Mouse (Mus musculus): ENCODE measurements around the gene Tmc7. TPM values are rescaled to one million over a fixed set of nuclear protein-coding genes. Genes with fewer than 3 reads are reported as not detected.

Tmc7 gene
- total RNA-seq, 2 experiments from 2014 or later, result not detected

Other genes with a start within 250 kb of the Tmc7 start
- not detected in 2 replicates for gene Syt17, start 136.5 kb downstream of the Tmc7 start, total RNA-seq (2014; fragmentation: Nextera tagmentation)
- gene Syt17, start 136.5 kb downstream of the Tmc7 start, total RNA-seq (2017), result not detected in 2 replicates
- 0.33 and 1.3 TPM in 2 replicates for gene Itpripl2, start 92.8 kb downstream of the Tmc7 start, total RNA-seq (2014; fragmentation: Nextera tagmentation)
- 1.8 and 3.3 TPM in 2 replicates for gene Itpripl2, start 92.8 kb downstream of the Tmc7 start, total RNA-seq (2017)
- gene Coq7, start 51.4 kb downstream of the Tmc7 start, total RNA-seq (2014; fragmentation: Nextera tagmentation), result 31.1 and 61.7 TPM in 2 replicates
- 40.3 and 69.8 TPM in 2 replicates for gene Coq7, start 51.4 kb downstream of the Tmc7 start, total RNA-seq (2017)
- gene Tmc5, start 12.6 kb upstream of the Tmc7 start, total RNA-seq (2014; fragmentation: Nextera tagmentation), result not detected in 2 replicates
- not detected in 2 replicates for gene Tmc5, start 12.6 kb upstream of the Tmc7 start, total RNA-seq (2017)
- gene Gde1, start 121.0 kb upstream of the Tmc7 start, total RNA-seq (2014; fragmentation: Nextera tagmentation), result 30.4 and 54.3 TPM in 2 replicates
- 24.3 and 28.3 TPM in 2 replicates for gene Gde1, start 121.0 kb upstream of the Tmc7 start, total RNA-seq (2017)
- gene Ccp110, start 127.8 kb upstream of the Tmc7 start, total RNA-seq (2014; fragmentation: Nextera tagmentation), result 21.4 and 49.6 TPM in 2 replicates
- gene Ccp110, start 127.8 kb upstream of the Tmc7 start, total RNA-seq (2017), result 27.0 and 37.0 TPM in 2 replicates
- 43.7 and 46.6 TPM in 2 replicates for gene Vps35l, start 155.5 kb upstream of the Tmc7 start, total RNA-seq (2014; fragmentation: Nextera tagmentation)
- 38.9 and 52.9 TPM in 2 replicates for gene Vps35l, start 155.5 kb upstream of the Tmc7 start, total RNA-seq (2017)

All from megakaryocyte-erythroid progenitor cell, adult 5-6 weeks (primary cell).